Mouse (Mus musculus) hindbrain, embryonic 11.5 days (tissue): ENCODE data around the gene Caprin2. TPM values are rescaled to one million over a fixed set of nuclear protein-coding genes. Genes with fewer than 3 reads are reported as not detected.

Source experiments
- ATAC-seq: fragments of 200-750 bp; cut with Nextera tagmentation; 2 replicates; pipeline ENCODE4 v1.8.0; 2017; ENCODE audit warnings: mild to moderate bottlenecking, moderate TSS enrichment, moderate library complexity; ENCODE audit not compliant: low FRiP score
- DNase-seq: peaks from one replicate; pipeline ENCODE4 v3.0.0-alpha.2; 2015; ENCODE audit warnings: low spot score
- H3K27ac ChIP-seq: fragments of 300-500 bp; sonication (generic); 2 replicates; pipeline ENCODE4 v1.5.1; 2014; ENCODE audit warnings: mild to moderate bottlenecking, low read depth, low read length
- H3K27me3 ChIP-seq: fragments of 300-500 bp; sonication (generic); 2 replicates; pipeline ENCODE4 v1.6.1; 2014; ENCODE audit warnings: mild to moderate bottlenecking, low read length, moderate library complexity, mixed read lengths; ENCODE audit not compliant: control insufficient read depth, insufficient read depth
- H3K36me3 ChIP-seq: fragments of 300-500 bp; sonication (generic); 2 replicates; pipeline ENCODE4 v1.6.1; 2014; ENCODE audit warnings: mild to moderate bottlenecking, low read length, moderate library complexity, mixed read lengths; ENCODE audit not compliant: control insufficient read depth, insufficient read depth
- H3K4me1 ChIP-seq: fragments of 300-500 bp; sonication (generic); replicated peaks from 2 replicates; pipeline ENCODE4 v1.6.1; 2014; ENCODE audit warnings: low read length, mixed read lengths; ENCODE audit not compliant: control insufficient read depth, insufficient read depth
- H3K4me2 ChIP-seq: fragments of 300-500 bp; sonication (generic); replicated peaks from 2 replicates; pipeline ENCODE4 v1.6.1; 2014; ENCODE audit warnings: mild to moderate bottlenecking, low read depth, low read length
- H3K4me3 ChIP-seq: fragments of 300-500 bp; sonication (generic); 2 replicates; pipeline ENCODE4 v1.5.1; 2014; ENCODE audit warnings: low read depth, low read length
- H3K9ac ChIP-seq: fragments of 300-500 bp; sonication (generic); 2 replicates; pipeline ENCODE4 v1.6.1; 2014; ENCODE audit warnings: low read depth, low read length
- H3K9me3 ChIP-seq: fragments of 300-500 bp; sonication (generic); 2 replicates; pipeline ENCODE4 v1.6.1; 2016; ENCODE audit warnings: low read length; ENCODE audit not compliant: control insufficient read depth
- whole genome bisulfite sequencing: fragments of 180-500 bp; shearing (Covaris S2); extraction: QIAGEN DNeasy Blood & Tissue Kit; methylation state at CpG from one replicate; pipeline ENCODE4 v1.1.7; 2014; 5-methylcytosine and 5-hydroxymethylcytosine counted together
- polyA plus RNA-seq: library from polyadenylated mRNA; unstranded; fragments of >200 nt; fragmentation: Nextera tagmentation; extraction: Ambion mirVana; gene quantifications from 2 replicates; pipeline ENCODE4 v1.2.1, GENCODE M21; 2014

The Caprin2 gene
- polyA plus RNA-seq, 1 experiment from 2014 or later: 13.1 TPM

DNA sequence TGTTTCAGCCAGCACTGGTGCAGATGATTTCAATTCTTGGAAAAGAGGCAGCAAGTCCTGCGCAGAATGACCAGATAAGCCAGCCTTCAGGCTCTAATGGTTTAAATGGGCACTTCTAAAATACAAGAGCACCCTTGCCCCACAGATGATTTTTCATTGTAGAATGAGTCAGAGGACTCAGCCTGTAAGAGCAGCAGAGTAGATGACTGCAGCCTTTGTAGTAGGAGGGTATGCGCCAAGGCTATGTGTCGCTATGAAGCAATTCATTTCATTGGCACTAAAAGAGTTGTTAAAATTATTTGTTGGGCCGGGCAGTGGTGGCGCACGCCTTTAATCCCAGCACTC is 442 bp upstream of the Caprin2 start:
- peak overlapping the region; percentile 68 for H3K4me3 ChIP-seq
- DNase-seq (no peak), ATAC-seq (peak; percentile 29)
- no peaks in the 10 kb centered on the region for H3K36me3 ChIP-seq
- peak overlapping the region; percentile 75 for H3K9ac ChIP-seq
- H3K9me3 ChIP-seq: no peaks in the 10 kb centered on the region
- H3K27me3 ChIP-seq: no peaks in the 10 kb centered on the region
- peak overlapping the region; percentile 83 for H3K27ac ChIP-seq
- WGBS: 60% methylated on average over 6 of the region's 6 CpGs
- peak overlapping the region; percentile 72 for H3K4me2 ChIP-seq
- no peaks in the 10 kb centered on the region for H3K4me1 ChIP-seq

DNA sequence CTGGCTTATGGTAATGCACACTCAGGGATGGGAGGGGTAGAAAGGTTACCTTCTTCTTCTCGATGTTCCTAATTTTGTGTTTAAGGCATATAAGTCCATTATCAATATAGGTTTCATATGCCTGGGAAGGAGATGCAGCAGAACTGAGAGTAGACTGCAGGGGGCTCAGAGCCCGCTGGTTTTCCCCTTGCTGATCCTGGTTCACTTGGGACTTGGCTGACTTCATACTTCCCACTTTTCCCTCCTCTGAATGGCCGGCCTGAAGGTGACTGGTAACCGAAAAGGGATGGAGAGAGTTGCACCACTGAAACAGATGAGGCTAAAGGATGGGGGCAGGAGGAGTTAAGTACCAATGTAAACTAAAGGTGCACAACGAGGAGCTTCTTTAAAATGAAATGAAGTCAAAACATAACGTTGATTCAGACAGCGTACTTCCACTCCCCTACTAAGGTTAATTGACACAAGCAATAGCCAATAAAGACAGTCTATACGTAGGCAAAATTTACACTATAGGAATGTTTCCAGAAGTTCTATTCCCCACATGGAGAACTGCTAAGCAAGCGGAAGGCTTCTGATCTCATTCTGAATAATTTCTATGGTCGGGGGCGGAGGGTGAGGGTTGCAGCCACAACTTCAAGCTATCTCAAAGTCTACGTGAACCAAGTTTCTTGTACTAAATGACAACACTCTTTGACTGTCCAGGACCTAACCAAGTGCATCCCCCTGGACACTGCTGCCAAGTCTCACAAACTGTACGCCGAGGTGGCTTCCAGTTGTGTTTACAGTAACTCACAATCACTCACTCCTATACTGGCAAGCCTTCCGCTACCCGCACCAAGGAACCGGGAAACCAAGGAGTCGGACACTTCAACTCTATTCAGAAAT is 907 bp downstream of the Caprin2 start:
- H3K4me3 ChIP-seq: peak overlapping the region; percentile 68
- no peaks in the 10 kb centered on the region for H3K36me3 ChIP-seq
- DNase-seq: no peak
- H3K9me3 ChIP-seq: no peaks in the 10 kb centered on the region
- ATAC-seq: no peak
- H3K27ac ChIP-seq: no peak overlapping the region
- WGBS: 20% methylated on average over 18 of the region's 18 CpGs
- H3K4me1 ChIP-seq: no peaks in the 10 kb centered on the region
- peak overlapping the region; percentile 72 for H3K4me2 ChIP-seq
- H3K27me3 ChIP-seq: no peaks in the 10 kb centered on the region
- H3K9ac ChIP-seq: peak overlapping the region; percentile 72

DNA sequence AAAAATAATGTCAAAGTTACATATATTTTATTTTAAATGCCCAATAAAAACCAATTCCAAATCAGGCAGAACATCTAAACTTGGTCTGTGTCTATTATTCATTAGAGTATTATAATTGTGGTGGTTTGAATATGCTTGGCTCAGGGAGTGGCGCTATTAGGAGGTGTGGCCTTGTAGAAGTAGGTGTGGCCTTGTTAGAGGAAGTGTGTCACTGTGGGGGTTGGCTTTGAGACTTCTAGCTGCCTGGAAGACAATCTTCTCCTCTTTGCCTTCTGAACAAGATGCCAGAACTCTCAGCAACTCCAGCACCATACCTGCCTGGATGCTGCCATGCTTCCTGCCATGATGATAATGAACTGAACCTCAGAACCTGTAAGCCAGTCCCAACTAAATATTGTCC is 22.1 kb downstream of the Caprin2 start:
- Histone ChIP-seq H3K27me3 (no peaks in the 10 kb centered on the region), H3K9ac (no peak overlapping the region), H3K27ac (no peak overlapping the region), H3K9me3 (no peaks in the 10 kb centered on the region), H3K4me2 (no peak overlapping the region), H3K36me3 (no peaks in the 10 kb centered on the region), H3K4me3 (no peak overlapping the region), H3K4me1 (no peaks in the 10 kb centered on the region)
- WGBS: 94% methylated on average over 1 of the region's 1 CpGs
- DNase-seq: no peak
- ATAC-seq: no peak

DNA sequence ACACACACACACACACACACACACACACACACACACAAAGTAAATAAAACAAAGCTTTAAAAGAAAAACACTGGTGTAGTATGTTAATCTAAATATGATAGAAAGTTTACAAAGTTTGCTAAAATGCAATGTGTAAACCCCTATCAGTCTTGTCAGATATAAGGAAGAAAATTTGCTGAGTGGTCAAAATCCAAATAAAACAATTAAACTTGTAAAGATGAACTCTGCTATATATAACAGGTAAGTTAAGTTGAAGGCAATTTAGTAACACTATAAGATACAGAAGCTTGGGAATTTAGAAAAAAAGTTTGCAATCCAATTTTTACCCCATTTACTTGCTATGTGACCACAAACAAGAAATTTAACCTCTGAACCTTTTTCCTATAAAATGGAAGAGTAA is 50.4 kb downstream of the Caprin2 start:
- Histone ChIP-seq H3K4me2 (no peak overlapping the region), H3K4me1 (no peaks in the 10 kb centered on the region), H3K9me3 (no peaks in the 10 kb centered on the region), H3K4me3 (no peak overlapping the region), H3K27ac (no peak overlapping the region), H3K36me3 (no peaks in the 10 kb centered on the region), H3K9ac (no peak overlapping the region), H3K27me3 (no peaks in the 10 kb centered on the region)
- ATAC-seq (no peak), DNase-seq (no peak)

DNA sequence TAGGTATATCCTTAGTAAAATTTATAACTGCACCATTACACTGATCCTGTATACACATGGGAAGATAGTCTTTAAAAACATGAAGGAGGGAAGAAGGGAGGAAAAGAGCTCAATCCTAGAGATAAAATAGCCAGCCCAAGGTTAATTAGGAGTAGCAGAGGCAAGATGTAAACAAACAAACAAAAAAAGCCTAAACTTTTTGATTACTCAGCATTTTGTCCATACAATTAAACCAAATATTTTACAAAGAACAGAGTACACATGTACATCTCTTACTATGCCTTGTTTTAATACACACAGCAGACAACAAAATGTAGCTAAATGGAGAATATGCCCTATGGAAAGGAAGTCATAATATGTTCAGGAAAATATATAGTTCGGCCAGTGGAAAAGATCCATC is 54.3 kb downstream of the Caprin2 start:
- no peak overlapping the region for H3K9ac ChIP-seq
- no peaks in the 10 kb centered on the region for H3K27me3 ChIP-seq
- H3K36me3 ChIP-seq: no peaks in the 10 kb centered on the region
- H3K4me1 ChIP-seq: no peaks in the 10 kb centered on the region
- no peaks in the 10 kb centered on the region for H3K9me3 ChIP-seq
- ATAC-seq (no peak), DNase-seq (no peak)
- H3K4me2 ChIP-seq: no peak overlapping the region
- no peak overlapping the region for H3K27ac ChIP-seq
- H3K4me3 ChIP-seq: no peak overlapping the region
- 91% methylated on average over 1 of the region's 1 CpGs for WGBS

DNA sequence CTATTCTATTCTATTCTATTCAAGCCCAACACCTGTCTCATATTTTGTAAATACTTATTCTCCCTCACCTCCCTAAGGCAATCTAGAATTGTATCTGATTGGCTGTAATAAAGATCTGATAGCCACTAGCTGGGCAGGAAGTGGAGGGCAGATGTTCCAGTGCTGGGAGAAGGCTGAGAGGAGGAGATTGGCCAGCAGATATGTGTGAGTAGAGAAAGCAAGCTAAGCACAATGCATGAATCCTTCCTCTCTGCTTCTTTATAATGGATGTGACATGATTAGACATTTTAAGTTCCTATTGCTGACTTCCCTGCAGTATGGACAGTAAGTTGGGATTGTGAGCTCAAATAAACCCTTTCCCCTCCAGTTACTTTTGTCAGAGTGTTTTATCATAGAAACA is 57.6 kb downstream of the Caprin2 start:
- no peak overlapping the region for H3K4me2 ChIP-seq
- no peaks in the 10 kb centered on the region for H3K9me3 ChIP-seq
- no peak overlapping the region for H3K4me3 ChIP-seq
- no peak overlapping the region for H3K9ac ChIP-seq
- H3K4me1 ChIP-seq: no peaks in the 10 kb centered on the region
- ATAC-seq: no peak
- H3K27ac ChIP-seq: no peak overlapping the region
- H3K36me3 ChIP-seq: no peaks in the 10 kb centered on the region
- H3K27me3 ChIP-seq: no peaks in the 10 kb centered on the region
- DNase-seq: no peak

DNA sequence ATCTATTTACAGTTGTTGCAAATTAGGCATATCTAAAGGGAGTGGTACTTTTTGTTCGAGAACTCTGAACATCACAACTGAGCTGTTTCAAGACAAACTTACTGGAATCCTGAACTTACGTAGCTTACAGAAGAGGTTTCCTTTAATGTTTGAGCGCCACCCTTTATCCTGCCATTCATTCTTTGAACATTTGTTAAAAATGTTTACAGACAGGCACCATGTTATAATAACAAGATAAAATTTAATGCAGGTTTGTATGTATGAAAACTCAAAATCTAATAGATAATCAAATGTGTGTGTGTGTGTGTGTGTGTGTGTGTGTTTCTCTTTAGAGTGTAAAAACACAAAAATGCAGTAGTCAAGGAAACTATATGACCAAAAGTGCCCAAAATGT is 64.3 kb downstream of the Caprin2 start:
- Histone ChIP-seq H3K4me3 (peak overlapping the region; percentile 71), H3K27me3 (no peaks in the 10 kb centered on the region), H3K4me2 (peak overlapping the region; percentile 82), H3K9me3 (no peaks in the 10 kb centered on the region), H3K27ac (no peak overlapping the region), H3K9ac (peak overlapping the region; percentile 74; the same call in 1 of the 2 replicates), H3K36me3 (no peaks in the 10 kb centered on the region), H3K4me1 (no peaks in the 10 kb centered on the region)
- ATAC-seq (peak; percentile 2; the same call in 1 of the 2 replicates), DNase-seq (no peak)
- 33% methylated on average over 3 of the region's 3 CpGs for WGBS

DNA sequence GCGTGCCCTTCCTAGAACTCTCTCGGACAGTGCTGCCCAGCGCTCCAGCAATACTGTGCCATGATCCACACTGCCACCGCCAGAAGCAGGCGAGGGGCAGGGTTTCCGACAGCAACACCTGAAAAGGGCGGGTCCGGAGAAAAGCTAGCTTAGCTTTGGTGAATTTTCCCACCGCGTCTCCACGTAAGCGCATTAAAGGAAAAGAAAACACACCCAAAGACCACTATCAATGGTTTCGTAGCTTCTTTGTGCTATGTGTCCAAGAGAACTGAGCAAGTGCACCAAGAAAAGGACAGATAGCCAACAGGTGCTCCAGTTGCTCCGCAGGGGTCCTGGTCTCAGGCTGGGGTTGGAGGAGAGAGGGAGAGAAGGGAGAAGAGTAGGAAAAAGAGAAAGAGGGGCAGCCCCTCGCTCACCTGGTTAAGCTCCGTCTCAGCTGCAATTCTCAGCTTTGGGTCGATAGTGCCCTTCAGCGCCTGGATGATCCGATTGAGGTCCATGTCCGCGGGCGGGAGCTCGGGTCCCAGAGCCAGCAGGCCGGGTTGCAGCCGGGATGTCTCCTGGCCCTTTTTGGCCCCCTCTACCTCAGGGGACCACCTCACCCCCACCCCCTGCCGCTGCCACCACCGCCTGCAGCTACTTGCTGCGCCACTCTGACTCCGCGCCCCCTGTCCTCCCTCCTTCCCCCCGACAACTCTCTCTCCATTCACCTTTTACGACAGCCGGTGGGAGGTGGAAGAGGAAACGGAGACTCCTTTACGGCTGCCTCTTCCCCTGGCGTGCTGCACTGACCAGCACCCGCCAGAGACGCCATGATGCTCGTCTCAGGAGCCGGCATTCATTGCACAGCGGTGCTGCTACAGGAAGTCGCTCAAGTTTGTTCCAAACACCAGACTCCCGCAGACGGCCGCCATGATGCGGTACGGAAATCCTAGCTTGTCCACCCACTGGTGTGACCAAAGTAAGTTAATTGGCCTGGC is 65.0 kb downstream of the Caprin2 start, which contains the start of gene Ipo8:
TSS of gene Ipo8 (minus strand) at position 720 of the 980 bp plus-strand sequence.
- no peaks in the 10 kb centered on the region for H3K4me1 ChIP-seq
- ATAC-seq (peak; percentile 98), DNase-seq (peak; percentile 95)
- 1% methylated on average over 47 of the region's 47 CpGs for WGBS
- no peaks in the 10 kb centered on the region for H3K36me3 ChIP-seq
- H3K9ac ChIP-seq: peak within 1 kb of the TSS; percentile 74
- H3K4me2 ChIP-seq: peak within 1 kb of the TSS; percentile 82
- no peaks in the 10 kb centered on the region for H3K27me3 ChIP-seq
- no peak within 1 kb of the TSS for H3K27ac ChIP-seq
- no peaks in the 10 kb centered on the region for H3K9me3 ChIP-seq
- H3K4me3 ChIP-seq: peak within 1 kb of the TSS; percentile 71
